Mouse (Mus musculus): ENCODE results near the gene Elovl4. TPM values are rescaled to one million over a fixed set of nuclear protein-coding genes. Genes with fewer than 3 reads are reported as not detected.

Gene Elovl4
- 0.62 and 0.68 TPM in 2 replicates for polyA plus RNA-seq (2015; fragmentation: Nextera tagmentation; extraction: Ambion mirVana)

DNA sequence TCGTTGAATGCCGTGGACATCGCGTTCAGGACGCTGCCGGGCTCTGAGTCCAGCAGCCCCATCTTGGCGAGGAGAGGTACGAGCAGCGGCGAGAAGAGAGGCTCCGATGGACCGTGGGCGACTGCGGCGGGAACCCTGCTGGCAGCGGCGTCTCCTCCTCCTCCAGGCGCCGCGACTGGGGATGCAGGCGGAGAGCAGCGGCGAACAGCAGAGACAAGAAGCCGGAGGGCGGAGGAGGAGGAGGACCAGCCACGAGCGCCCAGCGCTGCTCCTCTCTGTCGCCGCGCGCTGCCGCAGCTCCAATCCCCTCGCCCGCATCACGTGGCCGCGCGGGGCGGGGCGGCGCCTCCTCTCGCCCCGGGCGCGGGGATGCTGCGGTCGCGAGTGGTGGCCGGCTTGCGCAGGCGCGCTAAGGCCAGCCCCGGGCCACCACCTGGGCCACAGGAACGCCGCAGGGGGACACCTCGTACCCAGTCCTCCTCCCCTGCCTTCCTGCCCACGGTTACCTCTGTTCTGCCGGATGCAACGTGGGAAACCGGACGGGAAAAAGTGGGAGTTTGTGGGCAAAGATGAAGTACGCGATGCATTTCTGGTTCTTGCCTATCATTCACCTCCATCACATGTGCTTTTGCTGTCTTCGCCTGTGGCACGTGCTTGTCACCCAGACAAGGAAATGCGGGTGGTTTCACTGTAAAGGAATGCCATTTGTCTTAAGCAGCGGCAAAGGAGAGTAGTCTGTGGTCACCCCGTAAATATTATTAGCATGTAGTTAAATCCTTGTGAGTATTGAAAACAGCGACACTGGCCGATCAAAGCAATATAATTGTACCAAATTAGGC lies at the start of gene Elovl4:
TSS of gene Elovl4 (minus strand) at position 301 of the 839 bp plus-strand sequence.
- Histone ChIP-seq H3K9ac (replicated peaks; ENCODE audit: low read depth) (no peak within 1 kb of the TSS; the same call in 1 of the 2 replicates), H3K9me3 (ENCODE audit: low read length) (no peaks in the 10 kb centered on the region), H3K4me1 (ENCODE audit: insufficient read depth, low read depth, low read length) (peaks cover 13% of the 10 kb centered on the region; the same call in 1 of the 2 replicates), H3K36me3 (ENCODE audit: insufficient read depth, low read length) (no peaks in the 10 kb centered on the region), H3K27me3 (replicated peaks; ENCODE audit: insufficient read depth, low read length) (peaks cover 8% of the 10 kb centered on the region; the same call in 1 of the 2 replicates), H3K27ac (ENCODE audit: low read length) (no peak within 1 kb of the TSS), H3K4me3 (ENCODE audit: low read depth, low read length) (peak within 1 kb of the TSS; percentile 48), H3K4me2 (replicated peaks; ENCODE audit: low read depth, low read length) (peak within 1 kb of the TSS; percentile 85)
- WGBS, result 3% methylated on average over 51 of the region's 71 CpGs
- ATAC-seq, result peak; percentile 65
- peak; percentile 46 for DNase-seq (ENCODE audit: low spot score)
- TF ChIP-seq EP300 (IDR thresholded peaks at IDR 0.05), result no peak
- TF ChIP-seq CTCF (IDR thresholded peaks at IDR 0.05), result no peak

DNA sequence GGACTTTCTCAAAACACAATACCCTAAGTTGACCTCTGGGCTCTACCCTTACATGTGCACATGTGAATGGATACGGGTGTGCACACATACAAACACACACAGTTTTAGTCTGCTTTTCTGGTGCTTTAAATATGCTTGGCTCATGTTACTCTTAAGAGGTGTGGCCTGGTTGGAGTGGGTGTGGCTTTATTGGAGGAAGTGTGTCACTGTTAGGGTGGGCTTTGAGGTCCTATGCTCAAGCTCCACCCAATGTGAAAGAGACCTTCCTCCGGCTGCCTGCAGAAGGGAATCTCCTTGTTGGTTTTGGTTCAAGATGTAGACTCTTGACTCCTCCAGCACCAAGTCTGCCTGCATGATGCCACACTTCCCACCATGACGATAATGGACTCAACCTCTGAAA lies 46.4 kb upstream of the Elovl4 start:
- Histone ChIP-seq H3K36me3 (ENCODE audit: insufficient read depth, low read length) (0 out of 2 replicates have a peak, but pooled peaks cover 4% of the 10 kb centered on the region), H3K4me2 (replicated peaks; ENCODE audit: low read depth, low read length) (no peak overlapping the region), H3K9ac (replicated peaks; ENCODE audit: low read depth) (no peak overlapping the region), H3K9me3 (ENCODE audit: low read length) (no peaks in the 10 kb centered on the region), H3K27me3 (replicated peaks; ENCODE audit: insufficient read depth, low read length) (no peaks in the 10 kb centered on the region), H3K4me3 (ENCODE audit: low read depth, low read length) (no peak overlapping the region), H3K27ac (ENCODE audit: low read length) (no peak overlapping the region), H3K4me1 (ENCODE audit: insufficient read depth, low read depth, low read length) (no peaks in the 10 kb centered on the region)
- no peak for TF ChIP-seq CTCF (IDR thresholded peaks at IDR 0.05)
- no peak for ATAC-seq
- no peak for DNase-seq (ENCODE audit: low spot score)
- 88% methylated on average over 3 of the region's 3 CpGs for WGBS

DNA sequence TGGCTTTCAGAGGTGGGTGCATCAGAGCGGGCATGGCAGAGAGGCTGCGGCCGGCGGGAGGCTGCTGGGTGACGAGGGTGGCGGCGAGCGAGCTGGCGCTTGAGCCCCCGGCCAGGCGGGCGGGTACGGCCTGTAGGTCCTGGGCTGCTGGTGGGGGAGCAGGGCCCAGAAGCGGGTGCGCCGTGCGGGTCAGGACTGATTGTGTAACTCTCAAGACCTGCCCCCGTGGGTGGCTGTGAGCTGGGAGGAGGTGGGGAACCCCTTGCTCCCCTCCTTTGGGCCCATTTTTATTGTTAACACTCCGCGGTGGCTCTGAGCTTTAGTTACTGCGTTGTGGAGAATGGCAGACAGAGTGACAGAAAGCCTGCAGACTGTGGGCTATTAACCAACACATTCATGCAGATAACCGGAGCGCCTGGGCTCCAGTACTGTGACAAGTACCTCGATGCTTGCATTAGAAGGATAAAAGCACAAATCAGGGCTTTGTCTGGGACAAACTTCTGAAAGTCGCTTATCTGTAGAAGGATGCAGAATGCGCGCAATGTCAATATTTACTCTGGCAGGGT lies 28.8 kb upstream of the Elovl4 start:
- peak; percentile 55 for ATAC-seq
- Histone ChIP-seq H3K9ac (replicated peaks; ENCODE audit: low read depth) (peak overlapping the region; percentile 48; the same call in 1 of the 2 replicates), H3K27ac (ENCODE audit: low read length) (no peak overlapping the region), H3K36me3 (ENCODE audit: insufficient read depth, low read length) (no peaks in the 10 kb centered on the region), H3K9me3 (ENCODE audit: low read length) (no peaks in the 10 kb centered on the region), H3K4me3 (ENCODE audit: low read depth, low read length) (peak overlapping the region; percentile 70), H3K4me2 (replicated peaks; ENCODE audit: low read depth, low read length) (peak overlapping the region; percentile 91), H3K4me1 (ENCODE audit: insufficient read depth, low read depth, low read length) (0 out of 2 replicates have a peak, but pooled peaks cover 7% of the 10 kb centered on the region), H3K27me3 (replicated peaks; ENCODE audit: insufficient read depth, low read length) (no peaks in the 10 kb centered on the region)
- peak; percentile 11 for DNase-seq (ENCODE audit: low spot score)
- TF ChIP-seq CTCF (IDR thresholded peaks at IDR 0.05) (no peak), EP300 (IDR thresholded peaks at IDR 0.05) (no peak)
- WGBS, result under 1% methylated on average over 25 of the region's 27 CpGs

DNA sequence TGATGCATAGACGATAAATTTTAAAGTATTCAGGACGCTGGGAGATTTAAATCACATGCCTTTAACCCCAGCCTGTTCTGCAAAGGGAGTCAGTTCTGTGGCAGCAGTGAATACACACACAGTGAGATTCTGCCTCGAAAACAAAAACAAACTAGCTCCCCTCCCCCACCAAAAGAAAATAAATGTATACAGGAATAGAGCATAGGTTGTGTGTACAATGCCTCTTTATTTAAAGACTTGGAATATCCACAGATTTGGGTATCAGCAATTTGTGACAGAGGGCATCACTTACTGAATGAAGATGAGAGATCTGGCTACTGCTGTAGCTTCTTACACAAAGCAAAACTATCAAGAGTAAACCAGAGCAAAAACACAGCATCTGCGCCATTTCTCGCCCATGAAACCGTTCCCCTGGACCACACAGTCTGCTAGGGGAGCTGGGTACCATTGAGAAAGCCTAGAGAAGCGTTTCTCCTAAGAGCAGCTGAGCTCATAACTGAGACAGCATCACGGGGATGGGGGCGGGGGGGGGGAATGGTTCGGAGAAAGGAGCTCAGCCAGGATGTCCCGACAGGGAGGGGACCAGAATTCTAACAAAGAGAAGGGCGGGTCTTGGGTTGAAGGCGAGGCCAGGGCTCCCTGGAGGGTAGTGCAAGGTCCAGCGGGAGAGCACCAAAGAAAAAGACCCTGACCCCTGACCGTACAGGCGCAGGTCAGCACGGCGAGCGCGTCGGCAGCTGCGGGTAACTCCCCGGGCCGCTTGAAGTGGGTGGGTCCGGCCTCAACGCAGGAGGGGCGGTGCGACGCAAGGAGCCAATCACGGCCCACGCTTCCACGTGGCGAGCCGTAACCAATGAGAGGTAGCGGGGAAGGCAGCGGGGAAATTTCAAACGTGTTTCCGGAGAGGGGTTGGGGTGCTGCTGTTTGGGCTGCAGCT lies 28.0 kb upstream of the Elovl4 start, which contains the start of gene Ttk:
TSS of gene Ttk (plus strand) at position 879 of the 937 bp plus-strand sequence.
- TF ChIP-seq CTCF (IDR thresholded peaks at IDR 0.05), result no peak
- TF ChIP-seq EP300 (IDR thresholded peaks at IDR 0.05), result no peak

DNA sequence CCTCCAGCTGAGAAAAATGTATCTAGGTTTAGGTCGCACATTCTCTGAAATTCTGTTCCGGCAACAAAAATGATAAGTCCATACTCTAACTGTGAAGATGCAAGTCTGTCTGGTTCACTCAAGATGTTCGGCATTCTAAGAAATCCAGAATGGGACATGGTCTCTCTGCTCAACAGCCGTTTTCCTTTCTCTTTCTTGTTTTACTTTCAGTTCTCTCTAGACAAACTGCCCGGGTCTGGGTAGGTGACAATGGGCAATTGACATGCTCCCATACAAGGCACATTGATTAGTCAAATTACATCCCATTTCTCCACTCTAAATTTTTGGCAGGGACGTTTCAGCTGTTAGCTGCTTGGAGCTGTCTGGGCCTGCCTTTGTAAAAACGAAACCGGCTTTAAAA lies 25.1 kb upstream of the Elovl4 start:
- Histone ChIP-seq H3K4me3 (ENCODE audit: low read depth, low read length) (no peak overlapping the region), H3K36me3 (ENCODE audit: insufficient read depth, low read length) (no peaks in the 10 kb centered on the region), H3K4me2 (replicated peaks; ENCODE audit: low read depth, low read length) (no peak overlapping the region), H3K27me3 (replicated peaks; ENCODE audit: insufficient read depth, low read length) (no peaks in the 10 kb centered on the region), H3K9ac (replicated peaks; ENCODE audit: low read depth) (no peak overlapping the region), H3K4me1 (ENCODE audit: insufficient read depth, low read depth, low read length) (0 out of 2 replicates have a peak, but pooled peaks cover 7% of the 10 kb centered on the region), H3K27ac (ENCODE audit: low read length) (no peak overlapping the region), H3K9me3 (ENCODE audit: low read length) (no peaks in the 10 kb centered on the region)
- ATAC-seq (no peak), DNase-seq (ENCODE audit: low spot score) (no peak)
- TF ChIP-seq EP300 (IDR thresholded peaks at IDR 0.05), result no peak
- TF ChIP-seq CTCF (IDR thresholded peaks at IDR 0.05), result no peak
- WGBS, result 70% methylated on average over 8 of the region's 8 CpGs

More for the DNA sequence above, 28.0 kb upstream of the Elovl4 start, which contains the start of gene Ttk:
- 1% methylated on average over 38 of the region's 38 CpGs for WGBS
- 0 out of 2 replicates have a peak, but pooled peaks cover 7% of the 10 kb centered on the region for H3K4me1 ChIP-seq (ENCODE audit: insufficient read depth, low read depth, low read length)
- H3K27me3 ChIP-seq (replicated peaks; ENCODE audit: insufficient read depth, low read length), result no peaks in the 10 kb centered on the region
- H3K36me3 ChIP-seq (ENCODE audit: insufficient read depth, low read length), result no peaks in the 10 kb centered on the region
- DNase-seq (ENCODE audit: low spot score), result peak; percentile 96
- 0 out of 2 replicates have a peak within 1 kb of the TSS, but pooled peaks have one; percentile 0 for H3K27ac ChIP-seq (ENCODE audit: low read length)
- peak within 1 kb of the TSS; percentile 91 for H3K4me2 ChIP-seq (replicated peaks; ENCODE audit: low read depth, low read length)
- peak within 1 kb of the TSS; percentile 55 for H3K9ac ChIP-seq (replicated peaks; ENCODE audit: low read depth)
- H3K9me3 ChIP-seq (ENCODE audit: low read length), result no peaks in the 10 kb centered on the region
- H3K4me3 ChIP-seq (ENCODE audit: low read depth, low read length), result peak within 1 kb of the TSS; percentile 70
- peak; percentile 100 for ATAC-seq
